Mouse (Mus musculus) midbrain, postnatal 0 days (tissue): ENCODE measurements around the gene Clcf1. TPM values are rescaled to one million over a fixed set of nuclear protein-coding genes. Genes with fewer than 3 reads are reported as not detected.

ENCODE experiments used
- ATAC-seq: fragments of 200-750 bp; cut with Nextera tagmentation; 2 replicates; pipeline ENCODE4 v1.8.0; 2017; ENCODE audit warnings: moderate number of reproducible peaks, mild to moderate bottlenecking, moderate TSS enrichment, moderate library complexity; ENCODE audit not compliant: low FRiP score
- DNase-seq: peaks from one replicate; pipeline ENCODE4 v3.0.0-alpha.2; 2015; ENCODE audit warnings: low spot score
- H3K27ac ChIP-seq: fragments of 300-500 bp; sonication (generic); 2 replicates; pipeline ENCODE4 v1.5.1; 2014; ENCODE audit warnings: low read depth, mild to moderate bottlenecking, low read length, mixed read lengths
- H3K27me3 ChIP-seq: fragments of 300-500 bp; sonication (generic); 2 replicates; pipeline ENCODE4 v1.6.1; 2014; ENCODE audit warnings: low read length, control low read depth, mixed read lengths; ENCODE audit not compliant: insufficient read depth
- H3K36me3 ChIP-seq: fragments of 300-500 bp; sonication (generic); 2 replicates; pipeline ENCODE4 v1.6.1; 2014; ENCODE audit warnings: low read length, control low read depth, mixed read lengths; ENCODE audit not compliant: insufficient read depth
- H3K4me1 ChIP-seq: fragments of 300-500 bp; sonication (generic); 2 replicates; pipeline ENCODE4 v1.6.1; 2014; ENCODE audit warnings: mild to moderate bottlenecking, control low read depth, antibody characterized with exemption, low read length, mixed read lengths; ENCODE audit not compliant: insufficient read depth
- H3K4me2 ChIP-seq: fragments of 300-500 bp; sonication (generic); 2 replicates; pipeline ENCODE4 v1.6.1; 2014; ENCODE audit warnings: low read depth, mild to moderate bottlenecking, low read length, mixed read lengths; ENCODE audit not compliant: poor library complexity, severe bottlenecking
- H3K4me3 ChIP-seq: fragments of 300-500 bp; sonication (generic); 2 replicates; pipeline ENCODE4 v1.5.1; 2014; ENCODE audit warnings: low read depth, mild to moderate bottlenecking, low read length, moderate library complexity
- H3K9ac ChIP-seq: fragments of 300-500 bp; sonication (generic); replicated peaks from 2 replicates; pipeline ENCODE4 v1.6.1; 2014; ENCODE audit warnings: mild to moderate bottlenecking, low read length, moderate library complexity, mixed read lengths; ENCODE audit not compliant: poor library complexity, severe bottlenecking
- H3K9me3 ChIP-seq: fragments of 300-500 bp; sonication (generic); 2 replicates; pipeline ENCODE4 v1.6.1; 2016; ENCODE audit warnings: low read length, control low read depth
- CTCF ChIP-seq: IDR thresholded peaks from 2 replicates; pipeline ENCODE4 v1.5.1; 2016; ENCODE audit warnings: antibody characterized with exemption, mild to moderate bottlenecking
- WGBS: fragments of 180-500 bp; shearing (Covaris S2); extraction: QIAGEN DNeasy Blood & Tissue Kit; methylation state at CpG from one replicate; pipeline ENCODE4 v1.1.7; 2014; 5-methylcytosine and 5-hydroxymethylcytosine counted together
- polyA plus RNA-seq: library from polyadenylated mRNA; unstranded; fragments of >200 nt; fragmentation: Nextera tagmentation; extraction: Ambion mirVana; gene quantifications from 2 replicates; pipeline ENCODE4 v1.2.1, GENCODE M21; 2015
- total RNA-seq: library from RNA; depleted of rRNA; stranded (reverse); fragments of >200 nt; gene quantifications from 2 replicates; pipeline ENCODE4 v1.2.3, GENCODE M21; 2014

The Clcf1 gene
- total and polyA plus RNA-seq, 2 experiments from 2014 or later: 0.44 to 0.99 TPM

- no peaks in the 10 kb centered on the region for H3K36me3 ChIP-seq
- DNase-seq (no peak), ATAC-seq (no peak)
- TF ChIP-seq CTCF: no peak
- no peak overlapping the region for H3K27ac ChIP-seq
- 89% methylated on average over 11 of the region's 11 CpGs for WGBS
- H3K4me1 ChIP-seq: peaks cover 7% of the 10 kb centered on the region; the same call in 1 of the 2 replicates
- H3K9me3 ChIP-seq: no peaks in the 10 kb centered on the region
- H3K9ac ChIP-seq: no peak overlapping the region
- peaks cover 27% of the 10 kb centered on the region for H3K27me3 ChIP-seq
- no peak overlapping the region for H3K4me2 ChIP-seq
- H3K4me3 ChIP-seq: no peak overlapping the region
Measured at GRCm38 (mm10) chr19:4218293-4218692, 4.3 kb downstream of the Clcf1 start.

GRCm38 (mm10) chr19:4218784-4219183 lies 4.7 kb downstream of the Clcf1 start:
- peaks cover 22% of the 10 kb centered on the region for H3K27me3 ChIP-seq
- no peak overlapping the region for H3K9ac ChIP-seq
- ATAC-seq: no peak
- no peak overlapping the region for H3K4me2 ChIP-seq
- no peak overlapping the region for H3K4me3 ChIP-seq
- H3K4me1 ChIP-seq: peaks cover 7% of the 10 kb centered on the region; the same call in 1 of the 2 replicates
- H3K9me3 ChIP-seq: no peaks in the 10 kb centered on the region
- no peaks in the 10 kb centered on the region for H3K36me3 ChIP-seq
- no peak for TF ChIP-seq CTCF
- 83% methylated on average over 1 of the region's 1 CpGs for WGBS
- no peak overlapping the region for H3K27ac ChIP-seq
- DNase-seq: no peak

GRCm38 (mm10) chr19:4219943-4220342 lies 5.9 kb downstream of the Clcf1 start:
- H3K9me3 ChIP-seq: no peaks in the 10 kb centered on the region
- TF ChIP-seq CTCF: no peak
- peaks cover 20% of the 10 kb centered on the region for H3K27me3 ChIP-seq
- ATAC-seq (no peak), DNase-seq (no peak)
- H3K36me3 ChIP-seq: no peaks in the 10 kb centered on the region
- no peak overlapping the region for H3K4me2 ChIP-seq
- H3K27ac ChIP-seq: no peak overlapping the region
- no peak overlapping the region for H3K4me3 ChIP-seq
- peaks cover 5% of the 10 kb centered on the region; the same call in 1 of the 2 replicates for H3K4me1 ChIP-seq
- H3K9ac ChIP-seq: no peak overlapping the region
- 89% methylated on average over 6 of the region's 6 CpGs for WGBS

GRCm38 (mm10) chr19:4220416-4220815 lies 6.4 kb downstream of the Clcf1 start:
- Histone ChIP-seq H3K4me1 (peaks cover under 1% of the 10 kb centered on the region; the same call in 1 of the 2 replicates), H3K4me3 (no peak overlapping the region), H3K9me3 (no peaks in the 10 kb centered on the region), H3K4me2 (no peak overlapping the region), H3K36me3 (no peaks in the 10 kb centered on the region), H3K27ac (no peak overlapping the region), H3K27me3 (peaks cover 15% of the 10 kb centered on the region), H3K9ac (no peak overlapping the region)
- no peak for TF ChIP-seq CTCF
- WGBS: 44% methylated on average over 4 of the region's 4 CpGs
- ATAC-seq: no peak
- DNase-seq: no peak

GRCm38 (mm10) chr19:4220957-4221743 lies 7.1 kb downstream of the Clcf1 start:
- no peaks in the 10 kb centered on the region for H3K4me1 ChIP-seq
- H3K4me3 ChIP-seq: no peak overlapping the region
- H3K27ac ChIP-seq: no peak overlapping the region
- H3K27me3 ChIP-seq: peaks cover 9% of the 10 kb centered on the region
- H3K36me3 ChIP-seq: no peaks in the 10 kb centered on the region
- WGBS: 45% methylated on average over 14 of the region's 14 CpGs
- DNase-seq: no peak
- TF ChIP-seq CTCF: no peak
- no peak overlapping the region for H3K9ac ChIP-seq
- ATAC-seq: no peak
- H3K9me3 ChIP-seq: no peaks in the 10 kb centered on the region
- no peak overlapping the region for H3K4me2 ChIP-seq

DNA sequence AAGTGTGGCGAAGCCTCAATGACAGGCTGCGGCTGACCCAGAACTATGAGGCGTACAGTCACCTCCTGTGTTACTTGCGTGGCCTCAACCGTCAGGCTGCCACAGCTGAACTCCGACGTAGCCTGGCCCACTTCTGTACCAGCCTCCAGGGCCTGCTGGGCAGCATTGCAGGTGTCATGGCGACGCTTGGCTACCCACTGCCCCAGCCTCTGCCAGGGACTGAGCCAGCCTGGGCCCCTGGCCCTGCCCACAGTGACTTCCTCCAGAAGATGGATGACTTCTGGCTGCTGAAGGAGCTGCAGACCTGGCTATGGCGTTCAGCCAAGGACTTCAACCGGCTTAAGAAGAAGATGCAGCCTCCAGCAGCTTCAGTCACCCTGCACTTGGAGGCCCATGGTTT lies 8.1 kb downstream of the Clcf1 start:
- no peaks in the 10 kb centered on the region for H3K9me3 ChIP-seq
- peaks cover 1% of the 10 kb centered on the region; the same call in 1 of the 2 replicates for H3K27me3 ChIP-seq
- no peak for TF ChIP-seq CTCF
- H3K4me3 ChIP-seq: no peak overlapping the region
- no peak overlapping the region for H3K27ac ChIP-seq
- DNase-seq (no peak), ATAC-seq (no peak)
- no peaks in the 10 kb centered on the region for H3K4me1 ChIP-seq
- H3K4me2 ChIP-seq: no peak overlapping the region
- H3K9ac ChIP-seq: no peak overlapping the region
- 81% methylated on average over 11 of the region's 11 CpGs for WGBS
- no peaks in the 10 kb centered on the region for H3K36me3 ChIP-seq
